In genomic region chr9:24516575-24517139, GRCm38 (mm10) we compare ENCODE assay signal across 8 mouse cellular contexts. TPM values are rescaled to one million over a fixed set of nuclear protein-coding genes. Genes with fewer than 3 reads are reported as not detected.
DNase-seq lines count a peak whose midpoint lies in the region; ATAC-seq and TF ChIP-seq lines count a peak whose summit lies in the region.

No protein-coding gene starts in this region.

- CTCF ChIA-PET in Patski (lab: Charles Lee) = interaction anchor here (0.7 to 1.1 kb wide), 5 partner anchors 19 to 1053 kb away, joined by 3 to 7 read pairs (median 4); no protein-coding TSS in a partner anchor

- DNase-seq in CD4-positive helper T cell, adult 2 months (ENCODE audit: low read depth, low spot score) = peak; percentile 58
- DNase-seq in Patski (ENCODE audit: low read depth, low spot score) = no peak
- peak; percentile 55 for DNase-seq in gastrocnemius, postnatal 14 days
- peak; percentile 78 for DNase-seq in kidney, postnatal 10 days
- no peak for DNase-seq in liver, embryonic 11.5 days (ENCODE audit: low spot score)
- DNase-seq in natural killer cell, adult 2 months (ENCODE audit: low spot score in 2 of 2) = peak; percentile 39 to 46
- peak; percentile 40 for DNase-seq in thymus, postnatal 0 days (ENCODE audit: low spot score)

- POLR2A ChIA-PET in Patski (lab: Charles Lee) = no interaction called here

- peaks cover 14% of the 10 kb centered on the region for H3K27me3 ChIP-seq in Patski
- H3K27me3 ChIP-seq in liver, embryonic 11.5 days (replicated peaks; ENCODE audit: control insufficient read depth, insufficient read depth, low read length) = no peaks in the 10 kb centered on the region

- no peak overlapping the region for H3K27ac ChIP-seq in cortical plate, adult 2 months (ENCODE audit: insufficient read depth, low read length)
- H3K27ac ChIP-seq in liver, embryonic 11.5 days (ENCODE audit: low read depth, low read length) = no peak overlapping the region

- H3K4me2 ChIP-seq in liver, embryonic 11.5 days = no peak overlapping the region

- intact Hi-C loops in gastrocnemius, postnatal 14 days (cut with DNase I; ENCODE audit: low total_unique reads) = loop anchor here (5.0 kb wide), 1 partner anchor 399 kb away; no protein-coding TSS in a partner anchor

- H3K4me1 ChIP-seq in cortical plate, adult 2 months (ENCODE audit: control insufficient read depth, insufficient read depth, low read length) = no peaks in the 10 kb centered on the region; the same call in 1 of the 2 replicates
- no peaks in the 10 kb centered on the region for H3K4me1 ChIP-seq in liver, embryonic 11.5 days (replicated peaks; ENCODE audit: control insufficient read depth, insufficient read depth, low read length)

- peak; percentile 94 for TF ChIP-seq CTCF in Patski (IDR thresholded peaks at IDR 0.05)
- TF ChIP-seq CTCF in cortical plate, adult 2 months (IDR thresholded peaks at IDR 0.05; ENCODE audit: extremely low read depth, insufficient read depth, low read length) = peak; percentile 97

- no peak overlapping the region for H3K9ac ChIP-seq in liver, embryonic 11.5 days (ENCODE audit: low read depth, low read length)

- no peaks in the 10 kb centered on the region for H3K9me3 ChIP-seq in liver, embryonic 11.5 days (ENCODE audit: control insufficient read depth, low read length)

- ATAC-seq in Patski = peak; percentile 79
- peak; percentile 54; the same call in 1 of the 2 replicates for ATAC-seq in liver, embryonic 11.5 days (replicated peaks; ENCODE audit: low FRiP score)

- WGBS in liver, embryonic 11.5 days = 56% methylated on average over 10 of the region's 10 CpGs

- no peak overlapping the region for H3K4me3 ChIP-seq in cortical plate, adult 2 months (ENCODE audit: insufficient read depth, low read length)
- H3K4me3 ChIP-seq in liver, embryonic 11.5 days (ENCODE audit: low read depth, low read length) = no peak overlapping the region

- in situ Hi-C loops in Patski (cut with MboI; ENCODE audit: low pct_unique_long_range_greater_than_20kb) = loop anchor here (10.0 to 25.0 kb wide), 4 partner anchors 829 to 1254 kb away; no protein-coding TSS in a partner anchor

- no peak for TF ChIP-seq POLR2A in cortical plate, adult 2 months (IDR thresholded peaks at IDR 0.05; ENCODE audit: extremely low read depth, insufficient read depth, low read length)

- no peaks in the 10 kb centered on the region for H3K36me3 ChIP-seq in liver, embryonic 11.5 days (ENCODE audit: control insufficient read depth, insufficient read depth, low read length)

RNA-seq across cellular contexts. Expression of gene Dpy19l1, which starts 13.7 kb away (rescaled TPM):
- 25.4 TPM for polyA plus RNA-seq in Patski (2021)
- polyA plus RNA-seq in cortical plate, adult 2 months (2012; rRNA removed) = 80.4 and 81.5 TPM in 2 replicates
- total RNA-seq in gastrocnemius, postnatal 14 days (2021) = 10 to 100 TPM in 1 of 2 experiments, 1 to 10 TPM in 1; 9.2 to 10.9 TPM
- polyA plus RNA-seq in liver, embryonic 11.5 days (2014; fragmentation: Nextera tagmentation; extraction: Ambion mirVana) = 23.5 and 26.0 TPM in 2 replicates
- polyA plus RNA-seq in thymus, postnatal 0 days (2015; fragmentation: Nextera tagmentation; extraction: Ambion mirVana) = 5.2 and 8.0 TPM in 2 replicates

Comparison
In these comparisons a context has a peak if more than half of its experiments do, and no peak if none do; other contexts are left out.
1. DNase-seq: peak in CD4-positive helper T cell, adult 2 months (single experiment), gastrocnemius, postnatal 14 days (single experiment), kidney, postnatal 10 days (single experiment), natural killer cell, adult 2 months (2 of 2) and thymus, postnatal 0 days (single experiment); none in Patski (single experiment) and liver, embryonic 11.5 days (single experiment).